Mouse (Mus musculus) c-Kit-negative CD71-positive TER-119-positive erythroid progenitor cells, embryonic 14.5 days (primary cell): ENCODE data around the gene Fam207a.
A peak's percentile ranks its signal among the peaks of the same experiment; 100 is the strongest.

ENCODE experiments used
- DNase-seq: peaks from one replicate; pipeline ENCODE4 v3.0.0-alpha.2; 2013; ENCODE audit warnings: low read depth, low spot score

The Fam207a gene

DNA sequence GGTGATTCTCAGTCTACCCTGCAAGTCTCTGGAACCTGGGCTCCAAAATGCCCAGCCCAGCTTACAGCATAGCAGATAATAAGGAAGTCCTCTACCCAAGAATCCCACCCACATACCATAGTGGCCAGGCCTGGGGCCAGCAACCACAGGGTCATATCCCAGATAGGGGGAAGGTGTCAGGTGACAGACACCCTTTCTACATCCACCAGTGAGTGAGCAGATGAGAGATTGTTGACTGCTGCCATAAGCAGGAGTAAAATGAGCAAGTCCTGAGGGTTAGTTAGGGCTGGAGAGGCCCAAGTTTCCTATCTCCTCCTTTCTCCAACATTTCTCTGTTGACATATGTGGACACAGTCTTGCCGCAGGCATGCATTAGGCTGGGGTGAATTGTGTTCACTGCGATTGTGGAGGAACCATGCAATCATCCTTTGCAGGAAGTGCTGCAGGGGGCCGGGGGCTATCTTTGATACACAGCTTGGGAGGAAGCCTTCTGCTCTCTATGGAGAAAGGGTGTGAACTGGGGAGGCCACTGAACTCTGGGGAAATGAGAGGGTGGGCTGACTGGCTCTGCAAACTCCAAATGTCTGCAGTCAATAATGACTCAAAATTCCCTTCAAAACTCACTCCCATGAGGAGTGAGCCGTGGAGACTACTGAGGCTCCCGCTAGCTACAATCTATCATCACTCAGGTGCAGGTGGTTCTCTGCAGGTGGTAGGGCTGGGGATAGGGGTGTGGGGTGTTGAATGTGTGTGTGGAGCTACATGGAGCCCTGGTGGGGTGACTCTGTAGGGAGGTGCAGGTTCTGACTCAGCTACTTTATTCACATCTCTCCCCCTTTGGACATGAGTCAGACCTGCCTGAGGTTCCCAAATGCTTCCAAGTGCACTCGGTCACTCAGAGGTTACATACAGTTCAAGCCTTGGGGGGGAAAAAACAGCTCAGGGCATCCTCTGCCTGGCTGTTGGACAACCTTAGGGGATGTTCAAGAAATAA, 15.7 kb upstream of the Fam207a start:
- DNase-seq = no peak

DNA sequence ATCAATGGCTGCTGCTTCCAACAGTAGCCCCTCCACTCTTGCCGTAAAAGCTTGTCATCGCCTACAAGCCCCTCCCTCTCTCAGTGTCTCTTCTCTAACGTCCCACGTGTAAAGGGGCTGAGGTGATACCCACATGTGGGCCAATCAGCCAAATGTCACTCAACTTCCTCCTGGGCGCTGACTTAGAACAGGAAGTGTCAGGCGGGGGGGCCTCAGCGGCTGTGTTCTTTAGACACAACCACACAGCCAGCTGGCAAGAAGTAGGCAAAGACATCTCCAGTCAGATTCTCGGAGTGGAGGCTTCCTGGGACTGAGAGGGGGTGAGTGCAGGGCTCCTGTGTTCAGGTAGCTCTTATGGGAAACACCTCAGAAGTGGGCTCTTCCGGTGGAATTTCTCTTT, 14.6 kb upstream of the Fam207a start, which contains the start of gene Itgb2:
Gene Itgb2, plus strand, starts transcription at position 113 of the 400 bp plus-strand sequence.
- no peak for DNase-seq

DNA sequence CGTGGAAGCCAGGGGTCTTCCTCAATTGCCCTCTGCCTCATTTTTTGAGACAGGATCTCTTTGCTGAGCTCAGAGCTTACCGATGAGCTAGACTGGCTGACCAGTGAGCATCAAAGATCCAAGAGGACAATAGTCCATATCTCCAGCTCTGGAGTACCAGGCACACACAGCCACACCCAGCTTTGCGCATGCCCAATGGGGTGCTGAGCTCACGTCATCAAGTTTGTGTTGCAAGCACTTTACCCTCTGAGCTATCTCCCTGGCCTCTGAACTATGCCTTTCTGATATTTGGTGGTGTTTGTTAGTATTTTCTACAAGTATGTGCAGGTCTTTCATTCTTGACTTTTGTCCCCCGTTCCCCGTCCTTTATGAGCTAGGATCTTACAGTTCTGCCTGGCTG, 13.0 kb upstream of the Fam207a start:
- DNase-seq = no peak

DNA sequence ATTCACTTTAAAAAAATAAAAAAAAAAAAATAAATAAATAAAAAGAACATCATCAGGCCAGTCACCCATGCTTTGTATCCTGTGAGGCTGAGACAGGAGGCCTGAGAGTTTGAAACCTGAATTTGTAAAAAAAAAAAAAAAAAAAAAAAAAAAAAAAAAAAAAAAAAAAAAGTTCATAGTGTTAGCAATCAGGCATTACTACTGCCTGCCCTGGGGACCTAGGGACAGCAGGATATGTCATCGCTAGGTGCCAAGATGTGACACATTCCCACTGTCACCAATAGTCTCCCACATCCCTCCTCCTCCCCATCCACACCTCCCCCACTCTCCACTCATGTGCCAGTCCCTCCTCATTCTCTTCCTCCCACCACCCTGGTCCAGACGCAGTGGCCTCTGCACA, 10.9 kb upstream of the Fam207a start:
- DNase-seq = no peak

DNA sequence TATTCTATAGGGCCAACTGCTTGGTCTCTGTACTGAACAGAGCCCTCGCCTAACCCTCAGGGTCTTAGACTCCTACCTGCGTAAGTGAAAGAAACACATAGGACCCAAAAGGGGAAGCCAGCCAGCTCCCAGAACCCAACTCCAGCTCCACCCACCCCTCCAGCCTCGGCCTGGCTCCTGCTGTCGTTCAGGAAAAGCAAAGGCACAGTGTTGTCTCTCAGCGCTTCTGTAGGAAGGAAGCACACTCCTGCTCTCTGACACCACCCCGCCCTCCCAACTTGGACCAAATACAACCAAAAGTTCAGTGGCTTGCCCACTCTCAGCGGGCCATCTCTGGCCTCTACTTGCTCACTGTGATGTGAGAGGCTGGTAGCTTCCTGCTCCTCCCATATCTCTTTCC, 7.7 kb upstream of the Fam207a start:
- DNase-seq = no peak

DNA sequence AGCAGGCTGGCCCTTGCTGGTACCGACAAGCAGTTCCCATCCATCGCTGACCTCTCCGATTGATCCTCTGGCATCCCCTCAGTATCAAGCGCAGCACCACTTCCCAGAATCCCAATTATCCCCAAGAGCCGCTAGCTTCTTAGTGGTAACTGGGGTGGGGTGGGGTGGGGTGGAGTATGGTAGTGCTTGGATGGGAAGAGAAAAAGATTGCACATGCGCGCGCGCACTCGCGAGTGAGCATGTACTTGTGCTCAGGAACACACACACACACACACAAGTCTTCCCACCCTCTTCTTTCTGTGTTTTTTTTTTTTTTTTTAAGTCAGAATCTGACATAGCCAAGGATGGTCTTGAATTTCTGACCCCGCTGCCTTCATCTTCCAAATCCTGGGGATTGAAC, 7.2 kb upstream of the Fam207a start:
- DNase-seq = no peak

DNA sequence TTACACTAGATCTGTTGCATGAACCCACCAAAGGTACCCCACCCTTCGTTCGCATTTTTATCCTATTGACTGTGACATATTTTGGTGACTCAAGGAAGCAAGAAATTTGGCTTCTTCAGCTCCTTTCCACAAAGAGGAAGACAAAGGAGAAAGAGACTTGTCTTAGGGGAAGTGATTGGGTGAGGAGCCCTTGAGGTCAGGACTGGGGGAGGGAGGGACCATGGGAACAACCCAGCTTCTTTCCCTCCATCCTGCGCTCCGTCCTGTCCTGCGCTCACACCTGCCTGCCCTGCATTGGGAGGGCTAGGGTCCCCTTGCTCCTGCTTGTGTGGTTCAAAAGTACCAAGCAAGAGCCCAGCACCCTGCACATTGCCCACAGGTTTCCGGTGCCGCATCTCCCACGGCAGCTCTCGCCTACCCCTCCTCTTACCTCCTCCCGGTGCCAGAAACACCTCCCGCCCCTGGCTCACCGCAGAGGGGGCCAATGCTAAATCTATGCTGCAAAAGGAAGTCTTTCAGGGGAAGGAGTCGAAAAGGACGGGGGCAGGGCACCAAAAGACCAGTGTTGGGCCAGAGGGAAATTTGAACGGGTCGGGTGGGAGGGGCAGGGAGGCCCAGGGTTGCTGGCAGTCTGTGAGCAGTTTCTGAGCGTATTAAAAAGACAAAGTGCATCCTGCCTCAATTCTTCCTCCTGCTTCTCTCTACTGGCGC, 6.6 kb upstream of the Fam207a start:
- DNase-seq = no peak

DNA sequence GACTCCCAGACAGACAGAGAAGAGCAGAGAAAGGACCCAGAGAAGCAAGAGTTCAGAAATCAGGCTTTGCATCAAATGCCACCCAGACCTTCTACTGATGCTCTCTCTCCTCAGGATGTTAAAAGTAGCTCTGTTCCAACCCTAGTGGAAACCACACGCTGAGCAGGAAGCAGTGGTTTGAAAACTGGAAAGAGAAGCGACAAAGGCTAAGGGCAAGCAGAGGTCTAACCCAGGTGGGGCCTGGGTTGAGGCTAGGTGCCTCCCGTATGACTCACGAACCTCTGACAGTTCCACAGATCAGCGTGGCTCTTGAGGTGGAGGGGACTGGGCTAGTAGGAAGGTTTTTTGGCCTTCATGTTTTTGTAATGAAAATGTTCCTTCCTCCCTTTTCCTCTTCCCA, 4.9 kb upstream of the Fam207a start:
- no peak for DNase-seq

DNA sequence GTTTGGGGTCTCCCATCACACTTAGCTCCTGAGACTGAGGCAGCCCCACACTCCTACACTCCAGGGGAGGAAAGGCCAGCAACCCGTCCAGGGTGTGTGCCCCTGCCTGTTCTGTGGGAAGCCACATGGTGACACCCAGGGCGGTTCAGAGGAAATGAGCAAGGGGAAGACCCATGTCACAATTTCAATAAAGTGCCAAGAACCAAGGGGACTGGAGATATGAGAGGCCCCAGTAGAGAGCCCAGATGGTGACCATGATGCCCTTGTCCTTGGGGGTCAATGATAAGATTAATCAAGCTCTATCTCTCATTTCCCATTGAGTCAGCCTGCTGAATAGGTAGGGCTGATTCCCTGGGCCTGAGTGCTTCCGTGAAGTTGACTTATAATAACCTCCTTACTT, 3.6 kb upstream of the Fam207a start:
- no peak for DNase-seq

DNA sequence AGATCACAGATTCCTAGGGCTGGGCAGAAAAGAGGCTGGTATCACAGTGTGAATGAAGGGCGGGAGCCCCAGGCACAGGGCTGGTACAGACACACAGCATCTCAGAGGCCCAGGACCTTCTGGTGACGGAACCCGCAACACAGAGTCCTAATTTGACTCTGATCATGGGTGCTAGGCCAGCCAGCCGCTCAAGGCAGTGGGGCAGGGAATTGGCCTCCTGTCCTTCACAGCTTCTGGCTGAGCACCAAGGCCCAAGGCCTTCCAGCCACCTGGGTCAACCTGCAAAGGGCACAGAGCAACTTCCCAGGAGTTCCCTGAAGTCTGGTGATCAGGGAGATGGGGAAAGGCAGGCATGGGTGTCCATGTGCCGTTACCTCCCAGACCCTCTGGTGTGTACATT, 2.2 kb upstream of the Fam207a start:
- no peak for DNase-seq

DNA sequence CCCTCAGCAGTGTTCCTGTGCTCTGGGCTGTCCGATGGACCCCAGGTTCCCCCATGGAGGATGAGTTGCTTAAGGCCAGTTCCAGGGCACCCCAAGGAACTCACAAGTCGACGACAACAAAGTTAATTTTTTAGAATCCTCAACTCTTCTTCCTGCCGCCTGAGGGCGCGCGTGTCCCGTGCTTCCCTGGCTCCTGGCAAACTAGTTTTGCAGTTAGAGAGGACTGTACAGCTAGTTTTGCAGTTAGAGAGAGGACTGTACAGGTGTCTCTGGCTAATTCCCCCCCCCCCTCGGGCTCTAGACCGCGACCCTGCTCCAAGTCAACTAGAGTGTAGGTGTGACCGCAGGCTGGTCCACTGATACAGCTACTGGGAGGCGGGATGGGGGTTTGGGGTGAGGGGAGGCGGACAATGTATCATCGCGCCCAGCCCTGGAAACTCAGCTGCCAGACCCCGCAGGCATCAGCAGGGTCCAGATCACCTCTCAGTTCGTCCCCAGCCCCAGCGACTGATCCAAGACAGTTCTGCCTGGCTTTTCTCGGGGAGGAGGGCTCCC, 1.6 kb upstream of the Fam207a start:
- peak; percentile 44 for DNase-seq

DNA sequence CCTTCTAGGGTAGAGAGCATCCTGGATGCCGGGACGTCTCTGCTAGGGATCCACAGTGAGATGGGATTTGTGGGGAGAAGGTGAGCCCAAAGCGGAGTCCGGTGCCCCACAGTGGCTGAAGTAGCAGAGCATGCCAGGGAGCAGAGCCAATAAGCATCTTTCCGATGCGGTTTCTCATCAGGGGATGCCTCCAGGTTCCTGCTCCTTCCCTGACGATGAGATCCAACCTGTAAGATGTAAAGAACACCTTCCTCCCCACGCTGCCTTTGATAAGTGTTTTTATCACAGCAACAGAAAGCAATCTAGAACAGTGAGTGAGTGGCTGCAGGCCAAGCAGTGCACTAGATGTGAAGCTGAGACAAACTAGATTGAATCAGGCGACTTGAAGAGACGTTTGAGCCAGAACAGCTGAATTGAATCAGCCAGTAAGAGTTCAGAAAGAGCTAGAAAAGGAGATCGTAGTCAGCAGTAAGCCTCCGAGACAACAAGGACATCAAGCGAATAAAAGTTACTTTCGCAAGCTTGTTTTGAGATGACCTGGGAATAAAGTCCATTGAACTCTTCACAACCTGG, 880 bp upstream of the Fam207a start:
- no peak for DNase-seq

DNA sequence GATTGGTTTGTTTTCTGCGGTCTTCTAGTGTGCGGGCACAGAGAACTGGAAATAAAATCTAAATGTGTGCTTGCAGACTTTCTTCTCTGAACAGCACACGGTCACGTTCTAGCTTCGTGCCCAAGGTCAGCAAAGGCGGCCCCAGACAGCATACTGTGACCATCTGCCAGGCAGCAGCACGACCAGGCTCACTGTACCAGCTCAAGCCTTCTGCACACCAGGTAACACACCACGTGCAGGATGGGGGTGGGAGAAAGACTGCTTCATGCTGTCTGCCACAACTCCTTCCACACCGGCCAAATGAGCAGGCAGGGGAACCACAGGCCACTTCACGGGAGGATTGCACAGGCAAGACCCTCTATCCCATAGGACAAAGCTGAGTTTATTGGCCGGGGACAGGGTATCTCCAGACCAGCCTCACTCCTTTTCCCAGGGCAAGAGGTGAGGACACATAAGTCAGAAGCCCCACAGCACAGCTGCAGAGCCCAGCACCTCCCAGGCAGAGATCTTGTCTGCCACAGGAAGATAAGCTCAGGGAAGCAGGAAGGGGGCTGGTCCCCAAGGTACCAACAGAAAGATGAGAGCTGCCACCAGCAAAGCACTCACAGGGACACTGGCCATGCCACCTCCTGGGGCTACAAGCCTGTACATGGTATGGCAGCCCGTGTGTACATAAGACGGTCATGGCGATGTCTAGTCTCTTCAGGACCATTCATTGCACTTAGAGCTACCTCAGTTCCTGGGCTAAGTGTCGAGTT, 5.2 kb downstream of the Fam207a start:
- no peak for DNase-seq

DNA sequence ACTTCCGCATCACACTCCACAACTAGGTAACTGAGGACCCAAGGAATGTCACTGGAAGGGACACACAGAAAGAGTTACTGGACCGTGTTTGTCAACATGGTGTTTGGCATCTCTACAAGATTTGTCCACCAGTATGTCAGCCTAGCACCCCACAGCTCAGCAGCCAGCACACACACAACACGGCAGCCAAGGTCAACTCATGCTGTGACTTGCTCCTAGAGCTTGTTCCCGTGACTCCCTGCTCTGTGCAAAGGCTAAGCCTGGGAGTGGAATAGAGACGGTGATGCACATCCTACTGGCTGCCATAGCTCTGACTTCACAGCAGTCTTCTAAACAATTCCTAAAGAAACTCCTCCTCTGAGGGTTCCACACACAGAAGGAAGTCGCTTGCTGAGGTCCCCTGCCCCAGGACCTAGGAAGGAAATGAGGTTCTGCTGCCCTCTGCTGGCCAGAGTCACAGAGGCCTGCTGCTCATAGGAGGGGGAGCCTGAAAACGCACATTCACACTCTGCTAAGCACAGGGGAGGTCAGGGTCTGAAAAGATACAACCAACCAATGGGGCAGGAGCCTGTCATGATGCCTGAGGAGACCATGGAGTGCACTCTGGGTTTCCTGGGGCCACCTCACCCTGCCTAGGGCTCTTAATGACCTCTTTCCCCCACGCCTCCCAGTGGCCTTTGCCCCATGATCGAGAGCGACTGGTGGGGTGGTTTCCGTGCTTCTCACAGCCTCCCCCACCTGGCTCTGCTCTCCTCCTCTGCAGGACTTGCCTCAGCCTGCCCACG, 6.0 kb downstream of the Fam207a start:
- no peak for DNase-seq

DNA sequence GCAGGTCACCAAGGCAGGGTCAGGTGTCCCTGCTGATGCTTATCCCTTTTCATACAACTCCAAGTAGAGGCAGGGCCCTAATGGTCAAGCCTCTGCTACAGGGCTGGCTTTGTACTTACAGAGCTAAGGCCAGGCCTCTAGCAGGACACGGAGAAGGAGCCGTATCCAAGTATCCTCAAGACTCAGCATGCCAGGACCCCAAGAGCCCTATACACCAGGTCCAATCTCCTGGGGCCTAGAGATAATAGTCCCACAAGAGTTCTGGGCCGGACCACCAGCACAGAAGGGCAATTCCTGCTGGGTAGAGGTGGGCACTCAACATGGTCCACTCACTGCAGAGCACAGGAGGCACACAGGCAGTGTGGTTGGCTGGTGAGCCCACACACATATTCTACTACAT, 6.8 kb downstream of the Fam207a start:
- no peak for DNase-seq

DNA sequence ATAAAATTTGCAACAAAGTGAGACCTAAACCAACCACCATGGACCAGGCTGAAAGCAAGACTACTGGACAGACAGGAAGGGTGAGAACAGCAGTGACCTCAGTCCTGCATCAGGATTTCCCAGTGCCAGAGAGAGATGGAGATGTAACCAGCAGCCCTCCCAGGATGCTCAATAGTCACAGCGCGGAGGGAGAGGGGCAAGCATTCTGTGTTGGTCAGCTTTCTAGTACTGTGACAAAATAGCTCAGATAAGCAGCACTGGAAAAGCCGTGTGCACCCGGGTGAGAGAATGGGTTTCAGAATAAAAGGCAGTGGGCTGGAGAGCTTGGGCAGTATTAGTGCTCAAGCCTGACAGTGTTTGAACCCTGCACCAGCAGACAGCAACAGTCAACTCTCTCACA, 7.8 kb downstream of the Fam207a start:
- no peak for DNase-seq

DNA sequence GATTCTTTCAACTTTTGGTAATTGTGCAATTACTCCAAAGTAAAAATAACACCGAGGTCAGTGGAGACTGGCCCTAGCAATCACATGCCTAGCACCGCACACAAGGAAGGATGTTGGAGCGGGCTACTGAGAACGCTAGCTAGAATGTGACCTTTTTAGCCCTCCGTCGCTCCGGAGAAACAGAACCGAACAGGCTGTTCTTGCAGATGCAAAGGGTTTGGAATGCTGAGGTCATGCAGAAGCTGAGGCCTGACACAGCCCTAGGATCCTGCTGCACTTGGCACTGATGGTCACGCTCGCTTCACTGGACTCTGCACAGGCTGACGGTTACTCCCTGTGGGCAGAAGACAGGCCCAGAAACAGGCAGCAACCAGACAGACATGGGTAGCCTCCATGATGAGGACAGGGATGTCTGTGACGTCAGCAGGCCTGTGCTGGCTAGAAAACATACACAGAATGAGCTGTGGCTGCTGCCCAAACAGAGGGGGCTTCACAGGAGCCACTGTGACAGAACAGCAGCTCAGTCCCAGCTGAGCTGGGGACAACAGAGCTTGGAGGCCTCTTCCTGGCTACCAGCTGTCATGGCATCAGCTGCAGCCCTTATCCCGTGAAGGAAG, 8.5 kb downstream of the Fam207a start:
- no peak for DNase-seq

DNA sequence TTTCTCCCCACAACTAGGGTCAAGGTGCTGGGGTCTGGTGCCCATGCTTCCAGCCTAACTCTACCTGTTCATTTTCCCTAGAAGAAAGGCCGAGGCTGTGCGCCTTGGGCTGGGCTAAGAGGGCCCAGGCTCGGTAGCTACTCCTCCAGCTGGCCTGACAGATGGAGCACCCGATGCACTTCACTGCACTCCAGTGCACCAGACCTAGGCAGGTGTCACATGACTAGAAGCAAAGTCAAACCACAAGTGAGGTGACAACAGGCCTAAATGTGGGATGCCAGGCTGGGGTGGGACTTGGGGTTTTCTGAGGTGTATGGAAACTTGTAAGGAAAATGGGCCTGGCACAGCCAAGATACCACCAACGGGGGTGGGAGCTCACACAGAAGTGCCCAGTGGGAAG, 9.1 kb downstream of the Fam207a start:
- no peak for DNase-seq

DNA sequence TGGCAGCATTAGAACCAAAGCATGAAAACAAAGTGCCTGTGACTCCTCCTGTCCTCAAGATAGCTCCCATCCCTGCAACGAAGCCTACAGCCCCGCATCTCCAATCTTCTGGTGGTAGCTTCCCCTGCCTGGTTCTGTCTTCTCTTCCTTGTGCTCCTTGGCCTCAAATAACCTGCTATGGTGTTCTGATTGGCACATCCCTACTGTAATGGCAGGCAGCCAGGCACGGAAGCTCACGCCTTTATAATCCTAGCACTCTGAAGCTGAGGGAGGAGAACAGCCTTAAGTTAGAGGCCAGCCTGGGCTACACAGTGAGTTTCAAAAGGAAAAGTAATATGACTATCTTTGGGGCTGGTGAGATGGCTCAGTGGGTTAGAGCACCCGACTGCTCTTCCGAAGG, 11.4 kb downstream of the Fam207a start:
- DNase-seq = no peak
